Mouse (Mus musculus): Measurements from ENCODE around the gene Dnah5. TPM values are rescaled to one million over a fixed set of nuclear protein-coding genes. Genes with fewer than 3 reads are reported as not detected.
"Not testable (repeated sequence)": the region's sequence is repeated elsewhere in the genome, so short reads cannot be mapped to it uniquely, and the experiment has no call there.

Gene Dnah5
- total and polyA plus RNA-seq, 2 experiments from 2014 or later = 0.24 to 2.0 TPM

GRCm38 (mm10) chr15:28326985-28327384 is 123.4 kb downstream of the Dnah5 start:
- Histone ChIP-seq H3K4me3 (ENCODE audit: low read depth, low read length) (no peak overlapping the region), H3K9ac (no peak overlapping the region), H3K27me3 (ENCODE audit: insufficient read depth, low read length) (no peaks in the 10 kb centered on the region), H3K36me3 (ENCODE audit: insufficient read depth) (no peaks in the 10 kb centered on the region), H3K4me1 (ENCODE audit: insufficient read depth) (no peaks in the 10 kb centered on the region), H3K27ac (ENCODE audit: low read depth, low read length) (no peak overlapping the region), H3K4me2 (ENCODE audit: low read depth) (no peak overlapping the region), H3K9me3 (ENCODE audit: low read length) (no peaks in the 10 kb centered on the region)
- ATAC-seq = no peak
- TF ChIP-seq CTCF (IDR thresholded peaks at IDR 0.05; ENCODE audit: low read depth) = no peak
- DNase-seq = no peak
- 32% methylated on average over 7 of the region's 7 CpGs for WGBS

- ATAC-seq (no peak), DNase-seq (no peak)
- Histone ChIP-seq H3K4me3 (ENCODE audit: low read depth, low read length) (no peak overlapping the region), H3K36me3 (ENCODE audit: insufficient read depth) (no peaks in the 10 kb centered on the region), H3K9me3 (ENCODE audit: low read length) (no peaks in the 10 kb centered on the region), H3K9ac (no peak overlapping the region), H3K4me1 (ENCODE audit: insufficient read depth) (no peaks in the 10 kb centered on the region), H3K4me2 (ENCODE audit: low read depth) (no peak overlapping the region), H3K27ac (ENCODE audit: low read depth, low read length) (no peak overlapping the region), H3K27me3 (ENCODE audit: insufficient read depth, low read length) (no peaks in the 10 kb centered on the region)
- TF ChIP-seq CTCF (IDR thresholded peaks at IDR 0.05; ENCODE audit: low read depth) = no peak
- WGBS = 73% methylated on average over 9 of the region's 9 CpGs
Observed at GRCm38 (mm10) chr15:28327441-28327840, 123.9 kb downstream of the Dnah5 start.

GRCm38 (mm10) chr15:28341151-28341550 is 137.6 kb downstream of the Dnah5 start:
- no peaks in the 10 kb centered on the region for H3K27me3 ChIP-seq (ENCODE audit: insufficient read depth, low read length)
- H3K4me3 ChIP-seq (ENCODE audit: low read depth, low read length) = no peak overlapping the region
- no peak for ATAC-seq
- 18% methylated on average over 4 of the region's 4 CpGs for WGBS
- no peaks in the 10 kb centered on the region for H3K36me3 ChIP-seq (ENCODE audit: insufficient read depth)
- TF ChIP-seq CTCF (IDR thresholded peaks at IDR 0.05; ENCODE audit: low read depth) = no peak
- H3K4me1 ChIP-seq (ENCODE audit: insufficient read depth) = no peaks in the 10 kb centered on the region
- DNase-seq = no peak
- no peak overlapping the region for H3K27ac ChIP-seq (ENCODE audit: low read depth, low read length)
- no peak overlapping the region for H3K4me2 ChIP-seq (ENCODE audit: low read depth)
- no peaks in the 10 kb centered on the region for H3K9me3 ChIP-seq (ENCODE audit: low read length)
- no peak overlapping the region for H3K9ac ChIP-seq

GRCm38 (mm10) chr15:28367561-28367960 is 164.0 kb downstream of the Dnah5 start:
- no peak overlapping the region for H3K9ac ChIP-seq
- no peaks in the 10 kb centered on the region for H3K36me3 ChIP-seq (ENCODE audit: insufficient read depth)
- WGBS = 80% methylated on average over 11 of the region's 11 CpGs
- ATAC-seq = no peak
- no peaks in the 10 kb centered on the region for H3K4me1 ChIP-seq (ENCODE audit: insufficient read depth)
- no peaks in the 10 kb centered on the region for H3K27me3 ChIP-seq (ENCODE audit: insufficient read depth, low read length)
- no peak overlapping the region for H3K27ac ChIP-seq (ENCODE audit: low read depth, low read length)
- no peak for DNase-seq
- TF ChIP-seq CTCF (IDR thresholded peaks at IDR 0.05; ENCODE audit: low read depth) = no peak
- H3K4me2 ChIP-seq (ENCODE audit: low read depth) = no peak overlapping the region
- H3K9me3 ChIP-seq (ENCODE audit: low read length) = no peaks in the 10 kb centered on the region
- H3K4me3 ChIP-seq (ENCODE audit: low read depth, low read length) = no peak overlapping the region

- ATAC-seq (no peak), DNase-seq (no peak)
- Histone ChIP-seq H3K27me3 (ENCODE audit: insufficient read depth, low read length) (no peaks in the 10 kb centered on the region), H3K9me3 (ENCODE audit: low read length) (no peaks in the 10 kb centered on the region), H3K4me3 (ENCODE audit: low read depth, low read length) (no peak overlapping the region), H3K4me1 (ENCODE audit: insufficient read depth) (no peaks in the 10 kb centered on the region), H3K9ac (no peak overlapping the region), H3K27ac (ENCODE audit: low read depth, low read length) (no peak overlapping the region), H3K36me3 (ENCODE audit: insufficient read depth) (no peaks in the 10 kb centered on the region), H3K4me2 (ENCODE audit: low read depth) (no peak overlapping the region)
- WGBS = 86% methylated on average over 6 of the region's 6 CpGs
- no peak for TF ChIP-seq CTCF (IDR thresholded peaks at IDR 0.05; ENCODE audit: low read depth)
Observed at GRCm38 (mm10) chr15:28370431-28370830, 166.9 kb downstream of the Dnah5 start.

- H3K9ac ChIP-seq = no peak overlapping the region
- H3K27ac ChIP-seq (ENCODE audit: low read depth, low read length) = no peak overlapping the region
- no peaks in the 10 kb centered on the region for H3K27me3 ChIP-seq (ENCODE audit: insufficient read depth, low read length)
- WGBS = 78% methylated on average over 2 of the region's 2 CpGs
- no peak overlapping the region for H3K4me2 ChIP-seq (ENCODE audit: low read depth)
- H3K36me3 ChIP-seq (ENCODE audit: insufficient read depth) = no peaks in the 10 kb centered on the region
- no peaks in the 10 kb centered on the region for H3K4me1 ChIP-seq (ENCODE audit: insufficient read depth)
- no peaks in the 10 kb centered on the region for H3K9me3 ChIP-seq (ENCODE audit: low read length)
- ATAC-seq = no peak
- no peak overlapping the region for H3K4me3 ChIP-seq (ENCODE audit: low read depth, low read length)
- no peak for TF ChIP-seq CTCF (IDR thresholded peaks at IDR 0.05; ENCODE audit: low read depth)
- no peak for DNase-seq
Observed at GRCm38 (mm10) chr15:28371506-28371905, 168.0 kb downstream of the Dnah5 start.

- H3K27ac ChIP-seq (ENCODE audit: low read depth, low read length) = no peak overlapping the region
- no peak overlapping the region for H3K4me2 ChIP-seq (ENCODE audit: low read depth)
- H3K4me3 ChIP-seq (ENCODE audit: low read depth, low read length) = no peak overlapping the region
- H3K27me3 ChIP-seq (ENCODE audit: insufficient read depth, low read length) = no peaks in the 10 kb centered on the region
- H3K36me3 ChIP-seq (ENCODE audit: insufficient read depth) = no peaks in the 10 kb centered on the region
- no peak overlapping the region for H3K9ac ChIP-seq
- no peak for ATAC-seq
- no peaks in the 10 kb centered on the region for H3K9me3 ChIP-seq (ENCODE audit: low read length)
- no peaks in the 10 kb centered on the region for H3K4me1 ChIP-seq (ENCODE audit: insufficient read depth)
- 85% methylated on average over 1 of the region's 1 CpGs for WGBS
- TF ChIP-seq CTCF (IDR thresholded peaks at IDR 0.05; ENCODE audit: low read depth) = no peak
- no peak for DNase-seq
Observed at GRCm38 (mm10) chr15:28374394-28374793, 170.8 kb downstream of the Dnah5 start.

GRCm38 (mm10) chr15:28380909-28381308 is 177.4 kb downstream of the Dnah5 start:
- DNase-seq = no peak
- ATAC-seq = no peak
- Histone ChIP-seq H3K27ac (ENCODE audit: low read depth, low read length) (no peak overlapping the region), H3K4me3 (ENCODE audit: low read depth, low read length) (no peak overlapping the region), H3K9ac (no peak overlapping the region), H3K9me3 (ENCODE audit: low read length) (no peaks in the 10 kb centered on the region), H3K4me2 (ENCODE audit: low read depth) (no peak overlapping the region), H3K4me1 (ENCODE audit: insufficient read depth) (no peaks in the 10 kb centered on the region), H3K36me3 (ENCODE audit: insufficient read depth) (no peaks in the 10 kb centered on the region), H3K27me3 (ENCODE audit: insufficient read depth, low read length) (no peaks in the 10 kb centered on the region)
- no peak for TF ChIP-seq CTCF (IDR thresholded peaks at IDR 0.05; ENCODE audit: low read depth)
- WGBS = 75% methylated on average over 3 of the region's 3 CpGs

- not testable (repeated sequence) for H3K9me3 ChIP-seq (ENCODE audit: low read length); H3K27ac ChIP-seq (ENCODE audit: low read depth, low read length); H3K4me3 ChIP-seq (ENCODE audit: low read depth, low read length); H3K9ac ChIP-seq; ATAC-seq; DNase-seq; H3K36me3 ChIP-seq (ENCODE audit: insufficient read depth); H3K4me2 ChIP-seq (ENCODE audit: low read depth); H3K4me1 ChIP-seq (ENCODE audit: insufficient read depth); H3K27me3 ChIP-seq (ENCODE audit: insufficient read depth, low read length)
Observed at GRCm38 (mm10) chr15:28393723-28394122, 190.2 kb downstream of the Dnah5 start.
